Mouse (Mus musculus) forebrain, embryonic 15.5 days (tissue): Measurements from ENCODE around the gene Fam126a. TPM values are rescaled to one million over a fixed set of nuclear protein-coding genes. Genes with fewer than 3 reads are reported as not detected.

Experiments used
- ATAC-seq: fragments of 200-750 bp; cut with Nextera tagmentation; replicated peaks from 2 replicates; pipeline ENCODE4 v1.8.0; 2017; ENCODE audit warnings: mild to moderate bottlenecking, moderate TSS enrichment, moderate library complexity
- H3K27ac ChIP-seq: fragments of 300-500 bp; sonication (generic); replicated peaks from 2 replicates; pipeline ENCODE4 v1.5.1; 2015; ENCODE audit warnings: mild to moderate bottlenecking, inconsistent platforms
- H3K27me3 ChIP-seq: fragments of 300-500 bp; sonication (generic); 2 replicates; pipeline ENCODE4 v1.6.1; 2015; ENCODE audit warnings: inconsistent platforms
- H3K36me3 ChIP-seq: fragments of 300-500 bp; sonication (generic); 2 replicates; pipeline ENCODE4 v1.6.1; 2015; ENCODE audit warnings: mild to moderate bottlenecking, inconsistent platforms
- H3K4me1 ChIP-seq: fragments of 300-500 bp; sonication (generic); 2 replicates; pipeline ENCODE4 v1.6.1; 2015; ENCODE audit warnings: inconsistent platforms
- H3K4me2 ChIP-seq: fragments of 300-500 bp; sonication (generic); replicated peaks from 2 replicates; pipeline ENCODE4 v1.6.1; 2015; ENCODE audit warnings: mild to moderate bottlenecking, inconsistent platforms
- H3K4me3 ChIP-seq: fragments of 300-500 bp; sonication (generic); 2 replicates; pipeline ENCODE4 v1.5.1; 2015; ENCODE audit warnings: mild to moderate bottlenecking, inconsistent platforms
- H3K9ac ChIP-seq: fragments of 300-500 bp; sonication (generic); replicated peaks from 2 replicates; pipeline ENCODE4 v1.6.1; 2015; ENCODE audit warnings: mild to moderate bottlenecking, inconsistent platforms
- H3K9me3 ChIP-seq: fragments of 300-500 bp; sonication (generic); 2 replicates; pipeline ENCODE4 v1.6.1; 2016; ENCODE audit warnings: inconsistent platforms
- WGBS: fragments of 180-500 bp; shearing (Covaris S2); methylation state at CpG from one replicate; pipeline ENCODE4 v1.1.7; 2015; ENCODE audit warnings: mixed read lengths; 5-methylcytosine and 5-hydroxymethylcytosine counted together
- polyA plus RNA-seq: library from polyadenylated mRNA; unstranded; fragments of >200 nt; fragmentation: Nextera tagmentation; extraction: Ambion mirVana; gene quantifications from 2 replicates; pipeline ENCODE4 v1.2.1, GENCODE M21; 2015

Fam126a gene
- polyA plus RNA-seq, 1 experiment from 2014 or later, result 52.3 TPM

DNA sequence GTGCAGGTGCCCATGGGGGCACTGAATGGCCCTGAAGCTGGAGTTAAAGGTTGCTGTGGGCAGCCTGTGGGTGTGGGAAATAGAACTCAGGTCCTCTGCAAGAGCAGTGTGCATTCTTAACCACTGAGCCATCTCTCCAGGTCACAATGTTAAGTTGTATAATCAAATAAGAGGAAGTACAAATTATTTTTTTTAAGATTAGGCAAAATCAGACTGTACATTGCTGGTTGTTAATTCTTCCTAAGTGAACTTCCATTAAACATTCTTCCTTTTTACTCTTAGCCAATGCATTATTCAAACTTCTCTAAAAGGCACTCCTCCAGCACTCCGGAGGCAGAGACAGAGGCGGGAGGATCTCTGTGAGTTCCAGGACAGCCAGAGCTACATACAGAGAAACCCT lies 7.7 kb upstream of the Fam126a start:
- ATAC-seq, result no peak
- Histone ChIP-seq H3K36me3 (no peaks in the 10 kb centered on the region), H3K27ac (no peak overlapping the region), H3K9ac (no peak overlapping the region), H3K4me1 (no peaks in the 10 kb centered on the region), H3K27me3 (no peaks in the 10 kb centered on the region), H3K4me3 (no peak overlapping the region), H3K9me3 (no peaks in the 10 kb centered on the region), H3K4me2 (no peak overlapping the region)
- 79% methylated on average over 2 of the region's 2 CpGs for WGBS

DNA sequence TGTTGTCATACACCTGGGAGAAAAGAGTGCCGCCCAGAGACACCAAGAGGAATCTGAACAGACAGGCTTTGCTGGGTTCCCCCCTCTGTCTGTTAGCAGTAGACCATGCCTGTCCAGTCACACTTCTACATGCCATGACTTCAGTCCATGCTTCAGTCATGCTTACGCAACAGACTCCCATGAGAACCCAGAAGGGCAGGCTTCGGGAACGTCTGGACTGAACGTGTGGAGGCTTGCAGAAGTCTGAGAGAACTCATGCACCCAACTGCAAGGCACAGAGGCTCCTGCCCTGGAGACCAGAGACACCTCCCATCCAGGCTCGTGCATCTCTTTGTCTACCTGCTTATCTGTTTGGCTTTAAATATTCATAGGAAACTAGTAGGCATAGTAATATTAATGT lies 6.2 kb upstream of the Fam126a start:
- ATAC-seq, result no peak
- Histone ChIP-seq H3K27me3 (no peaks in the 10 kb centered on the region), H3K9ac (no peak overlapping the region), H3K4me3 (no peak overlapping the region), H3K36me3 (no peaks in the 10 kb centered on the region), H3K4me1 (no peaks in the 10 kb centered on the region), H3K4me2 (no peak overlapping the region), H3K9me3 (no peaks in the 10 kb centered on the region), H3K27ac (no peak overlapping the region)
- WGBS, result 85% methylated on average over 6 of the region's 6 CpGs

DNA sequence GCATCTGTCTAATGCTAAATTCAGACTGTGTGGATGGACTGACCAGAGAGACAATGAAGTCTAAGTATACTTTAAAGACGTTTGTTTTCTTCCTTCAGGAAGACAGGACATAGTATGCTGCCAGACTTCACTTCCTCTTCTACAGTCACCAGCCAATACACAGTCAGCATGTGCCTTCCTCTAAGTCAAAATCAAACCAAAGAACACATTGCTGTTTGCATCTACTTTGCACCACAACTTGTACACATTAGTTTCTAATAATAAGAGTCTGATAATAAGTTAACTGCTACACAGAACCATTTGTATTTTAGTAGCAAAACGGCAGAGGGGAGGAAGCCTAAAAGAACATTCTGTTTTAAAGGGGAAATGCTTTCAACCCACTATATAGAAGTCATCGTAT lies 4.5 kb upstream of the Fam126a start:
- no peak overlapping the region for H3K4me2 ChIP-seq
- ATAC-seq, result no peak
- no peaks in the 10 kb centered on the region for H3K27me3 ChIP-seq
- no peaks in the 10 kb centered on the region for H3K36me3 ChIP-seq
- 63% methylated on average over 3 of the region's 3 CpGs for WGBS
- H3K27ac ChIP-seq, result no peak overlapping the region
- H3K9me3 ChIP-seq, result no peaks in the 10 kb centered on the region
- no peak overlapping the region for H3K9ac ChIP-seq
- H3K4me1 ChIP-seq, result no peaks in the 10 kb centered on the region
- no peak overlapping the region for H3K4me3 ChIP-seq

DNA sequence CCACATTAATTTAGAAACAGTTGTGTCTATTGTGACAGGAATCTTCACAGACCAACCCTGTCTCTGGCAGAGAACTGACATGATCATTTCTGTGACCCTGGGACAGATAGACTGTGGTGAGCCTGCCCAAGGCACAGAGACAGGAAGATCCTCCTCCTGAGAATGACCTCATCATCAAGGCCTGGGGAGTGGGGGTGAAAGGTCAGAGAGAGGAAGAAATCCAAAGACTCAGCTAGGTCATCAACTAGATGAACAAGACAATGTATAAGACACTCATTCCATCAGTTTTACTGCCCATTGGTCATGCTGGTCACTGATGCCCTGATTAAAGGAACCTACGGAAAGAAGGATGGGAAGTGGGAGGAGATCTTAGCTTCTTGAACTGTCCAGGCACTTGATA lies 3.6 kb upstream of the Fam126a start:
- peaks cover 4% of the 10 kb centered on the region for H3K4me1 ChIP-seq
- H3K27ac ChIP-seq, result no peak overlapping the region
- H3K36me3 ChIP-seq, result no peaks in the 10 kb centered on the region
- no peak overlapping the region for H3K4me2 ChIP-seq
- 95% methylated on average over 1 of the region's 1 CpGs for WGBS
- no peak overlapping the region for H3K9ac ChIP-seq
- H3K27me3 ChIP-seq, result no peaks in the 10 kb centered on the region
- no peaks in the 10 kb centered on the region for H3K9me3 ChIP-seq
- no peak overlapping the region for H3K4me3 ChIP-seq
- no peak for ATAC-seq

DNA sequence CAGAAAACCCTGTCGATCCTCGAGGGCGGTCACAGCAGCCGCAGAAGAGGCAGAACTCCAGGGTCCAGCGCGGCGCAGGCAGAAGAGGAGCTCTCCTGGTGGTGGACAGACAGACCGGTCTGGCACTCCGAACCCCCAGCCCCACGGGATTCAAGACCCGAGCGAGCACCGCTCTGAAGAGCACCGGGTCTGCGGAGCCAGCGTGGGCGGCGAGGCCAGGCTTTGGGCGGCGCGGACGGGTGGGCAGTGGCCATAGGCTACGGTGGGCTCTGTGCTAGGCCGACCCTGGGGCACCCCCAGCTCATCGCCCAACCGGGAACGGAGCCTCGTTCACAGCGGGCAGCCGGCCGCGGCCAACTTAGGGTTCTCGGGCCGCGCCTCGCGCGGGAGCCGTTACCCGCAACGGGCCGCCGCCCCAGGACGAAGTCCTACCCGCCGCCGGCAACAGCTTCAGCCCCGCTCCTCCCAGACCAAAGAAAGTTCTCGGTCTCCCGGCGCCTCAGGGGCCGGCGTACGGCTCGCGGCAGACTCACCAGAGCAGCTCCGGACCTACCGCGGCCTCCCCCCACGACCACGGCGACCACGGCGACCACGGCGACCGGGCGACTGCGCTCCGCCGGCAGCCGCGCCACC lies 428 bp downstream of the Fam126a start:
- Histone ChIP-seq H3K36me3 (no peaks in the 10 kb centered on the region), H3K4me2 (peak overlapping the region; percentile 77), H3K27ac (peak overlapping the region; percentile 77), H3K9ac (peak overlapping the region; percentile 91), H3K4me3 (peak overlapping the region; percentile 93), H3K4me1 (peaks cover 23% of the 10 kb centered on the region), H3K27me3 (no peaks in the 10 kb centered on the region), H3K9me3 (no peaks in the 10 kb centered on the region)
- ATAC-seq, result peak; percentile 68
- under 1% methylated on average over 69 of the region's 73 CpGs for WGBS

DNA sequence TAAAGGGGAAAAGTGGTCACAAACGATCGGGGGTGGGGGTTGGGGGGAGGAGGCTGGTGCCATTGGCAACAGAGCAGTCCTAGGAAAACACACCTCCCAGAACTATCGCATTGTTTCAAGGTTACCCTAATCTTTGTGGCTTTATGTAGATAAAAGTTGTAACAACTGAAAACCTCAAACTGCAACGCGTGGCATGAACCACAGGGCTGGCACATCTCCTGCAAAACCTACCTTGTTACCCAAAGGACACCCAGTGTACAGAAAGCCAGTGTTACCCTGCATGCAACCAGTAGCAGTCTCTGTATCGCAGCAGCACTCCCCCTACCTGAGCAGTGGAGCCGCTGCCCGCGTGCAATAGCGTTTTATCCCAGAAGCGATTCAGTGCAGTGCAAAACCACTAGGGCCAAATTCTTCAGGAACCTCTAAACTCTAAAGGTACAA lies 1.1 kb downstream of the Fam126a start:
- peak overlapping the region; percentile 77 for H3K27ac ChIP-seq
- no peaks in the 10 kb centered on the region for H3K9me3 ChIP-seq
- H3K4me1 ChIP-seq, result peaks cover 23% of the 10 kb centered on the region
- no peaks in the 10 kb centered on the region for H3K27me3 ChIP-seq
- peak; percentile 61 for ATAC-seq
- WGBS, result under 1% methylated on average over 11 of the region's 11 CpGs
- H3K4me3 ChIP-seq, result peak overlapping the region; percentile 93
- H3K36me3 ChIP-seq, result no peaks in the 10 kb centered on the region
- peak overlapping the region; percentile 91 for H3K9ac ChIP-seq
- H3K4me2 ChIP-seq, result peak overlapping the region; percentile 77

DNA sequence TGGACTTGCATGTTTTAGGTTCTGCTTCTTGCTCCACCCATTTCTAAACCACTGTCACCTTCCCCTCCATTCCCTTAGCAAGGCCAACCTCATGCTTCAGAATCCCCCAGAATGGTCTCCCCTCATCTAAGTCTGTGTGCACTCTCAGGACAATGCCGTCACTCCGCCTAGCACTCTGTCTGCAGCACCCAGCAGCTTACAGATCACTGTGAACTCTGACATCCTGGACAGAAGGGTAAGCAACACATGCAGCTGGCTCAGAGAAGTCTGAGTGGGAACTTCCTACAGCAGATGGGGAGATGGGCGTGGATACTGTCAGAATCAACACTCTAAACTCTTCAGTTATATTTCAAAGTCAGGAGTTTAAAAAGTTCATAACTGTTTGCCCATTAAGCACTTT lies 5.5 kb downstream of the Fam126a start:
- Histone ChIP-seq H3K4me2 (no peak overlapping the region), H3K27ac (no peak overlapping the region), H3K4me3 (no peak overlapping the region), H3K9me3 (no peaks in the 10 kb centered on the region), H3K36me3 (no peaks in the 10 kb centered on the region), H3K9ac (no peak overlapping the region), H3K27me3 (no peaks in the 10 kb centered on the region), H3K4me1 (peaks cover 43% of the 10 kb centered on the region)
- ATAC-seq, result no peak
- WGBS, result 89% methylated on average over 3 of the region's 3 CpGs

DNA sequence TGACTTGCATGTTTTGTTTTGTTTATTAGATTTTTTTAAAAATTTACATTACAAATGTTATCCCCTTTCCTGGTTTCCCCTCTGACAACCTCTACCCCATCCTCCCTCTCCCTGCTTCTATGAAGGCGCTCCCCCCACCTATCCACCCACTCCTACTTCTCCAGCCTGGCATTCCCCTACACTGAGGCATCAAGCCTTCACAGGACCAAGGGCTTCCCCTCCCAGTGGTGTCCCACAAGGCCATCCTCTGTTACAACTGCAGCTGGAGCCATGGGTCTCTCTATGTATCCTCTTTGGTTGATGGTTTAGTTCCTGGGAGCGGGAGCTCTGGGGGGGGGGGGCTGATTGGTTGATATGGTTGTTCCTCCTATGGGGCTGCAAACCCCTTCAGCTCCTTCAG lies 7.3 kb downstream of the Fam126a start:
- Histone ChIP-seq H3K9ac (no peak overlapping the region), H3K4me2 (no peak overlapping the region), H3K27me3 (no peaks in the 10 kb centered on the region), H3K36me3 (no peaks in the 10 kb centered on the region), H3K9me3 (no peaks in the 10 kb centered on the region), H3K4me3 (no peak overlapping the region), H3K4me1 (peaks cover 48% of the 10 kb centered on the region), H3K27ac (no peak overlapping the region)
- ATAC-seq, result no peak
- WGBS, result 92% methylated on average over 2 of the region's 2 CpGs

DNA sequence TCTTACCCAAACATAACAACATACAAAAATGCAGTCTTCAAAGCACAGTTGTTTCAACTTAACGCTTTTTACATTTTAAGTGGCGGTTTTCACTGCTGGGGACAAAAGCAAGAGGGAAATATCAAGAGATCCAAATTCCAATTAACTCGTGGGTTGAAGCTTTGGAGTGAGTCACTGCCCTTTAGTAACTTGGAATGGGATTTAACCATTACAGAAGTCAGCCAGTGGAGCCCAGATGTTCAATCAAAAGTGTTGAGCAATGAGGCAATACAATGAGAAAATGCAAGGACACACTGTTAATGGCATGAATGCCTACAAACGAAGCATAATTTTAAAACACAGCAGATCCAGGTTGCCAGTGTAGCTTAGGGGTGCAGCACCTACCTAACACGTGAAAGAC lies 8.8 kb downstream of the Fam126a start:
- no peaks in the 10 kb centered on the region for H3K27me3 ChIP-seq
- no peaks in the 10 kb centered on the region for H3K9me3 ChIP-seq
- H3K27ac ChIP-seq, result no peak overlapping the region
- ATAC-seq, result no peak
- no peaks in the 10 kb centered on the region for H3K36me3 ChIP-seq
- no peak overlapping the region for H3K9ac ChIP-seq
- H3K4me1 ChIP-seq, result peaks cover 47% of the 10 kb centered on the region
- no peak overlapping the region for H3K4me2 ChIP-seq
- H3K4me3 ChIP-seq, result no peak overlapping the region
- WGBS, result 30% methylated on average over 5 of the region's 5 CpGs

DNA sequence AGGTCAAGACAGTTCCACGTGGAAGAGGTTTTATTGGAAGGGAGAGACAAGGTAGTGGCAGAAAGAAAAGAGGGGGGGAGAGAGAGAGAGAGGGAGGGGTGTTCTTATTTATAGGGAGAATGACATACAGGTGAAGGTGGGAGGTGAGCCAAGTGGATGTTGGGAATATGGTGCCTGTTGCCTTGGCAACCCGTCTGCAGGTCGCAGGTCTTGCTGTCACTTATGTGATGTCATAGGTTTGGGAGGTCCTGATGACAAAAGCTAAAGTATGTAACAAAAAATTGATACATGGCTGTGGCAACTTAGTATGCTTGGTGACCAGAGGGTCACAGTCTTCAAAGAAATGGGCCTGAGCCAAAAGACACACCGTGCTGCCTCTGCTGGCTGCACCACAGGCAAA lies 10.1 kb downstream of the Fam126a start:
- WGBS, result 33% methylated on average over 4 of the region's 4 CpGs
- H3K27ac ChIP-seq, result peak overlapping the region; percentile 90
- H3K27me3 ChIP-seq, result no peaks in the 10 kb centered on the region
- 0 out of 2 replicates have a peak overlapping the region, but pooled peaks have one; percentile 11 for H3K4me2 ChIP-seq
- H3K36me3 ChIP-seq, result no peaks in the 10 kb centered on the region
- H3K4me1 ChIP-seq, result peaks cover 43% of the 10 kb centered on the region
- no peaks in the 10 kb centered on the region for H3K9me3 ChIP-seq
- no peak overlapping the region for H3K9ac ChIP-seq
- H3K4me3 ChIP-seq, result no peak overlapping the region
- ATAC-seq, result no peak

DNA sequence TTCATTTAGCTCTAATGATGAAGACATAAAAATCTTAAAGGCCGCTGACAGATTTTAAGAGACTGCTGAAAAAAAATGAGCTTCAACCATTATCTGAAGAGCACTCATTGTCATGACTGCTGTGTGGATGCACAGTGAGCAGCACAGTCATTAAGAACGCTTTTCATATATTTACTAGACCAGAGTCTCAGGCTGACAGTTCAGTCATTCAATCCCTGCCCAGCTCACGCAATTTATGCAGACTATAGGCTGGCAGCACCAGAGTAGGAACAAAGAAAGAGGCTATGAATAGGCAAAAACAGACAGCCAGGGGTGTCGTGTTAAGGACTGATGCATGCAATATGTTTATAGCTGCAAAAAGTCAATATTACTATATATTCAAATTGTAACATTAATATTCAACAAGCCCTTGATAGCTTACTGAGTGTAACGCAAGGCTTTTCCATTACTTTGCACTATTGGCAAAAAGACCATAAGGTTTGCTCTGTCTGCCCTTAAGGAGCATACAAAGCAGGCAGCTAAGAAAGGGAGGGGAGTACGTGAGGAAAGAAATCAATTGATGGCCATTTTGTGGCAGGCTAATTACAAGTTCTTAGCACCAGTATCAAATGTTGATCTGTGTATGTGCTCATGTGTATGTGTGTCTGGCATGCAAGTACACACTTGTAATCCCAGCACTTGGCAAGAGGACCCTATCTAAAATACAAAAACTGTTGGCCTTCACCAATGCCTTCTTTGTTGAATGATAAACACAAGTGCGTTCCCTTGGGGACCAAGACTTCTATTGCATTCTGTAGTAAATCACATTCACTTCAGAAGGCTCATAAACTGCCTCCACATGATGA lies 10.9 kb downstream of the Fam126a start:
- no peaks in the 10 kb centered on the region for H3K36me3 ChIP-seq
- peaks cover 43% of the 10 kb centered on the region for H3K4me1 ChIP-seq
- H3K9ac ChIP-seq, result 0 out of 2 replicates have a peak overlapping the region, but pooled peaks have one; percentile 7
- H3K27me3 ChIP-seq, result no peaks in the 10 kb centered on the region
- H3K27ac ChIP-seq, result peak overlapping the region; percentile 90
- 9% methylated on average over 7 of the region's 7 CpGs for WGBS
- H3K9me3 ChIP-seq, result no peaks in the 10 kb centered on the region
- peak; percentile 89 for ATAC-seq
- no peak overlapping the region for H3K4me3 ChIP-seq
- peak overlapping the region; percentile 11; the same call in 1 of the 2 replicates for H3K4me2 ChIP-seq

DNA sequence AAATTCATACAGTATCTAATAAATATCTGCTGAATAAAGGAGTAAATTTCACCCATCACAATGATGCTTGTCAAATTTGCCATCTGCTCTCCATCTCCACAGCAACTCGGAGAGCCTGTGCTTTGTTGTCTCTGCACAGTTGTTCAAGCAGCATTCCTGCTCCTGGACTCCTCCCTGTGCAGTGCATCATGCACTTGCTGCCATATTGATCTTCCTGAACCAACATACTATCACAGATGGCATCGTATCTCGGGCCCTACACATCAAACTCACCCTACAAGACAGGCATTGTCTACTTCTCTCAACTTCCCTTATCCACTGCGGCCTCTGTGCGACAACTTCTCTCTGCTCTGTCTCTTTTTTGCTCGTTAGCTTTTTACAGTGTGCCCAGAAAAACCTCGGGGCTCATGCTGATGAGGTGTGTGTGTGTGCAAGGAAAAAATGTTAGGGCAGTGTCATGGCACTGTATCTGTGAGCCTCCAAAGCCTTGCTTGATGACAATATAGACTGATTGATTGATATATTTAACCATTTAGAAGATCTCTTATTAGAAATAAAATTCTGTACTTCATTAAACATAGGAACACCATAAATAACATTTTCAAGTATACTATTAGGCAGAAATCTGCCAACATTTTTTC lies 11.7 kb downstream of the Fam126a start:
- H3K4me3 ChIP-seq, result no peak overlapping the region
- no peaks in the 10 kb centered on the region for H3K9me3 ChIP-seq
- 0 out of 2 replicates have a peak overlapping the region, but pooled peaks have one; percentile 5 for H3K9ac ChIP-seq
- peak; percentile 75 for ATAC-seq
- H3K4me2 ChIP-seq, result peak overlapping the region; percentile 5; the same call in 1 of the 2 replicates
- no peaks in the 10 kb centered on the region for H3K27me3 ChIP-seq
- peaks cover 43% of the 10 kb centered on the region for H3K4me1 ChIP-seq
- H3K27ac ChIP-seq, result peak overlapping the region; percentile 90
- no peaks in the 10 kb centered on the region for H3K36me3 ChIP-seq
- 15% methylated on average over 7 of the region's 7 CpGs for WGBS
